Mouse (Mus musculus): Measurements from ENCODE around the gene Usp10. TPM values are rescaled to one million over a fixed set of nuclear protein-coding genes. Genes with fewer than 3 reads are reported as not detected.

Gene Usp10
- polyA plus RNA-seq, 1 experiment from 2014 or later = 125 TPM

DNA sequence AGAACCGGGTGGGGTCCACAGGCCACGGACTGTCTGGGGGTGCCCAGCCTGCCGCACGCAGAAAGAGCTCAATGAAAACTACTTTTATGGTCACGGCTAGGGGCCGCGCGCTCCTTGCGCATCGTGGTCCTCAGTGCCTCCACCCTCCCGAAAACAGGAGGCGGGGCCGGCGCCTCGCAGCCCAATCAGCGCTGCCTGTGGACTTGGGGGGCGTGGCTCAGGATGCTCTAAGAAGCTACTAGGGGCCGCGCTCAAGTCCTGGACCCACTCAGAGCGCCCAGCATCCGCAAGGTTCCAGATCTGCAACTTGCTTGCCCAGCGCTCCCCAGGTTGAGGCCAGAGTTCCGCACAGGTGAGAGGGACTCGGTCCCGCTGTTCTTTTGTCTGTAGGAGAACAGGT lies 82.1 kb downstream of the Usp10 start, which contains the start of gene Crispld2:
Crispld2 (plus strand) TSS at position 190 of the 400 bp plus-strand sequence.
- H3K9me3 ChIP-seq (ENCODE audit: control insufficient read depth, low read length) = no peaks in the 10 kb centered on the region
- H3K27ac ChIP-seq (ENCODE audit: low read length) = no peak within 1 kb of the TSS
- peaks cover 9% of the 10 kb centered on the region; the same call in 1 of the 2 replicates for H3K4me1 ChIP-seq (ENCODE audit: control insufficient read depth, insufficient read depth, low read length)
- peak within 1 kb of the TSS; percentile 41 for H3K4me3 ChIP-seq (ENCODE audit: low read length)
- peak; percentile 93 for ATAC-seq
- peak within 1 kb of the TSS; percentile 53 for H3K4me2 ChIP-seq (ENCODE audit: low read depth, low read length)
- H3K27me3 ChIP-seq (replicated peaks; ENCODE audit: control insufficient read depth, insufficient read depth, low read length) = peaks cover 14% of the 10 kb centered on the region; the same call in 1 of the 2 replicates
- peak within 1 kb of the TSS; percentile 54 for H3K9ac ChIP-seq (ENCODE audit: low read depth, low read length)
- H3K36me3 ChIP-seq (ENCODE audit: control insufficient read depth, insufficient read depth, low read length) = no peaks in the 10 kb centered on the region
- under 1% methylated on average over 25 of the region's 25 CpGs for WGBS

DNA sequence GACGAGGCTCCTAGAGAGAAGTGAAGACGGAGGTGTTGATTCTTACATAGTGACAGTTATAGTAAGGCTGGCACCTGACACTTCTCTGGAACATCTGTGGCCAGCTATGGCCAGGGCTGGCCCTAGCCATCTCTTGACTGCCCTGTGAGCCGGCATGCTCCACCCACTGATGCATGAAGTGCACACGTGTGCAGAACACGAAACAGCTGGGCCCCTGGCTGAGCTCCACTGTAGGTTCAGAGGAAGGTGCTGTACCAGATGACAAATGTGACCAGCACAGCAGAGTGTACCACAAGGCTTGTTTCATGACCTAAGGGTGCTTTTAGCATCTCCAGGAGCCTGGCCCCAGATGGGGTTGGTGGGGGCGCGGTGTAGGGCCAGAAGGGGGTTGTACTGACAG lies 84.0 kb downstream of the Usp10 start:
- no peaks in the 10 kb centered on the region for H3K9me3 ChIP-seq (ENCODE audit: control insufficient read depth, low read length)
- WGBS = 59% methylated on average over 7 of the region's 7 CpGs
- H3K27ac ChIP-seq (ENCODE audit: low read length) = no peak overlapping the region
- H3K4me1 ChIP-seq (ENCODE audit: control insufficient read depth, insufficient read depth, low read length) = peaks cover 9% of the 10 kb centered on the region; the same call in 1 of the 2 replicates
- 0 out of 2 replicates have a peak overlapping the region, but pooled peaks have one; percentile 3 for H3K9ac ChIP-seq (ENCODE audit: low read depth, low read length)
- no peak for ATAC-seq
- no peaks in the 10 kb centered on the region for H3K36me3 ChIP-seq (ENCODE audit: control insufficient read depth, insufficient read depth, low read length)
- peaks cover 14% of the 10 kb centered on the region; the same call in 1 of the 2 replicates for H3K27me3 ChIP-seq (replicated peaks; ENCODE audit: control insufficient read depth, insufficient read depth, low read length)
- H3K4me2 ChIP-seq (ENCODE audit: low read depth, low read length) = peak overlapping the region; percentile 53
- H3K4me3 ChIP-seq (ENCODE audit: low read length) = peak overlapping the region; percentile 41

DNA sequence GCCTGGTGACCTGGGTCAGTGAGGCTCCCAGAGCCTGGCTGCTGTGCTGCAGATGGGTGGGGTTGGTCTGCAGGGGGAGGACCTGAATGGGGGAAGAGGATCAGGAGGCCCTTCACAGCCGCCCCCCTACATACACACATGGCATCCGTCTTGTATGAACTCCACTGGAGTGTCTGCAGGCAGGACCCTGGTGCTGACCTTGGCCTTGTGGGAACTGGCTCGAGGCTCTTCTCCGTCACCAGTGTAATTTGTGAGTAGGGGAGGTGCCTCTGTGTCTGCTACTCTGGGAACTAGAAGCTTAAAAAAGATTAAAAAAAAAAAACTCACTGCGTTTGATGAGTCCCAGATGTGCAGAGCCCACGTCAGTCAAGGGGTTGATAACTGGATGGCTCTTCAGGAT lies 84.4 kb downstream of the Usp10 start:
- H3K27ac ChIP-seq (ENCODE audit: low read length) = no peak overlapping the region
- ATAC-seq = no peak
- peak overlapping the region; percentile 41 for H3K4me3 ChIP-seq (ENCODE audit: low read length)
- H3K9me3 ChIP-seq (ENCODE audit: control insufficient read depth, low read length) = no peaks in the 10 kb centered on the region
- H3K36me3 ChIP-seq (ENCODE audit: control insufficient read depth, insufficient read depth, low read length) = no peaks in the 10 kb centered on the region
- WGBS = 46% methylated on average over 6 of the region's 6 CpGs
- peaks cover 9% of the 10 kb centered on the region; the same call in 1 of the 2 replicates for H3K4me1 ChIP-seq (ENCODE audit: control insufficient read depth, insufficient read depth, low read length)
- H3K4me2 ChIP-seq (ENCODE audit: low read depth, low read length) = peak overlapping the region; percentile 53
- peaks cover 14% of the 10 kb centered on the region; the same call in 1 of the 2 replicates for H3K27me3 ChIP-seq (replicated peaks; ENCODE audit: control insufficient read depth, insufficient read depth, low read length)
- H3K9ac ChIP-seq (ENCODE audit: low read depth, low read length) = no peak overlapping the region

DNA sequence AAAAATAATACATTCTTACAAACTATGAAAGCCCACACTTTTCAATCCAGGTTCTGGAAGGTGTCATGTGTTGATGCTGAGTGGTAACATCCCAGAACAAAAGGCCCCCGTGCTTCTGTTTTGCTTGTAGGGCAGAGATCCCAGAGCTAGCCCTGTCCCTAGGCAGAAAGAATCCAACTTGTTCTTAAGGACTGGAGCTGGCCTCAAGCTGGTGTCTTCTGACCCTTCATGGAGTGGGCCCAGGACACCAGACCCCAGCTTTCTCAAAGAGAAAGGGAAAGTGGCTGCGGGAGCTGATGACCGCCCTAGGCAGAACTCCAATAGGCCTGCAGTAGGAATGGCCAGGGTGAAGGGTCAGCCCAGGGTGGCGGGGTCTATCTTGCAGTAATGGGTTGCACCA lies 87.1 kb downstream of the Usp10 start:
- Histone ChIP-seq H3K27ac (ENCODE audit: low read length) (no peak overlapping the region), H3K9ac (ENCODE audit: low read depth, low read length) (no peak overlapping the region), H3K27me3 (replicated peaks; ENCODE audit: control insufficient read depth, insufficient read depth, low read length) (peaks cover 7% of the 10 kb centered on the region; the same call in 1 of the 2 replicates), H3K36me3 (ENCODE audit: control insufficient read depth, insufficient read depth, low read length) (no peaks in the 10 kb centered on the region), H3K4me1 (ENCODE audit: control insufficient read depth, insufficient read depth, low read length) (peaks cover 11% of the 10 kb centered on the region; the same call in 1 of the 2 replicates), H3K4me3 (ENCODE audit: low read length) (no peak overlapping the region), H3K9me3 (ENCODE audit: control insufficient read depth, low read length) (no peaks in the 10 kb centered on the region), H3K4me2 (ENCODE audit: low read depth, low read length) (no peak overlapping the region)
- 88% methylated on average over 4 of the region's 4 CpGs for WGBS
- ATAC-seq = no peak

DNA sequence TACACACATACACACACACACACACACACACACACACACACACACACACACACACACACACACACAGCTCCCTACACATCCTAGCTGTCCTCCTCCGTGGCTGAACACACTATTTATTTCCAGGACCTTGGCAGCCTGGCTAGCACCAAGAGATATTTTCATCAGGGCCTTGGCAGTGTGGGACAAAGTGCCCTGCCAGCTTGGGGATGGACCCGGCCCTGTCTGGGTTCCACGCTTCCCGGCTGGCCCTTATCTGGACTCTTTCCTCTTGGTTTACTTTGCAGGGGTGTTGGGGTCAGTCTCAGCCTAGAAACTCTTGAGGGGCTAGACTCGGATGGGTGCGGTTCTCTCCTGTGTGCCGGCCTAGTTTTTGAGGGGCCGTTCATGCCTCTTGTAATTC lies 90.3 kb downstream of the Usp10 start:
- Histone ChIP-seq H3K27me3 (replicated peaks; ENCODE audit: control insufficient read depth, insufficient read depth, low read length) (no peaks in the 10 kb centered on the region), H3K9ac (ENCODE audit: low read depth, low read length) (no peak overlapping the region), H3K4me1 (ENCODE audit: control insufficient read depth, insufficient read depth, low read length) (peaks cover 15% of the 10 kb centered on the region), H3K36me3 (ENCODE audit: control insufficient read depth, insufficient read depth, low read length) (no peaks in the 10 kb centered on the region), H3K9me3 (ENCODE audit: control insufficient read depth, low read length) (no peaks in the 10 kb centered on the region), H3K4me3 (ENCODE audit: low read length) (no peak overlapping the region), H3K4me2 (ENCODE audit: low read depth, low read length) (no peak overlapping the region), H3K27ac (ENCODE audit: low read length) (peak overlapping the region; percentile 47; the same call in 1 of the 2 replicates)
- 34% methylated on average over 8 of the region's 8 CpGs for WGBS
- no peak for ATAC-seq

DNA sequence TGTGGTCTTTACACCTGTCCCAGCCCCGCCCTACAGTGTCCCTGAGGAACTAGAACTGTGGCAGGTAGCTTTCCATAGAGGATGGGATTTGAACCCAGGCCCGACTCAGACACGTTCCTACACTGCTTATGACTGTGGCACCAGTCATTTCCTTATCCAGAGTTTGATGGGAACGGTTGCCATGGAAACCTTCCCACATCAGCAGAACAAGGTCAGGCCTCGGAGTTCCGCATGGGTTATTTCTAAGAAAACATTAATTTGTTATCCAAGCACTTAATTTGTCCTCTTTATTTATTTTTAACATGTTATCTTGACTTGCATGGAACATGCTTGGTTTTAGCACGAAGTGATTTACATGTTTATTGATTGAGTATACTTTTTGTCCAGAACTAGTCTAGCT lies 91.6 kb downstream of the Usp10 start:
- no peak overlapping the region for H3K27ac ChIP-seq (ENCODE audit: low read length)
- H3K27me3 ChIP-seq (replicated peaks; ENCODE audit: control insufficient read depth, insufficient read depth, low read length) = no peaks in the 10 kb centered on the region
- no peak overlapping the region for H3K9ac ChIP-seq (ENCODE audit: low read depth, low read length)
- peaks cover 20% of the 10 kb centered on the region for H3K4me1 ChIP-seq (ENCODE audit: control insufficient read depth, insufficient read depth, low read length)
- H3K4me3 ChIP-seq (ENCODE audit: low read length) = no peak overlapping the region
- no peaks in the 10 kb centered on the region for H3K36me3 ChIP-seq (ENCODE audit: control insufficient read depth, insufficient read depth, low read length)
- no peaks in the 10 kb centered on the region for H3K9me3 ChIP-seq (ENCODE audit: control insufficient read depth, low read length)
- H3K4me2 ChIP-seq (ENCODE audit: low read depth, low read length) = no peak overlapping the region
- WGBS = 58% methylated on average over 7 of the region's 7 CpGs
- ATAC-seq = no peak

DNA sequence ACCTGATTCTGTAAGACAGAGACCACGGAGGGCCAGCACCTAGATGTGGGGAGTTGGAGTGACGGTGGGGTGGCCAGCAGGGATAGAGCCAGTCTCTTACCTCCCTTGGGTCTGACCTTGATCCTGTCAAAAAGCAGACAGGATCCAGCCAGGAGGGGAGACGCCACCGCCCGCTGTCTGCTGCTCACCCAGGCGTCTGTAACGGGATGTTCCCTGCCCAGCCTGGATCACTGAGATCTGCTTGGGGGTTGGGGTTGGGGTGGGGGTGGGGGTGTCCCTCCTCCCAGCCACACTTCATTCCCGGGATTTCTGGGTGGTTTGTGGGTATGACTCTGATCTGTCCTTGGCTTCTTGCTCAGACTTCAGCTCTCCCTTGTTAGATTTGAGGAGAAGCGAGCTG lies 92.2 kb downstream of the Usp10 start:
- no peaks in the 10 kb centered on the region for H3K27me3 ChIP-seq (replicated peaks; ENCODE audit: control insufficient read depth, insufficient read depth, low read length)
- 50% methylated on average over 9 of the region's 9 CpGs for WGBS
- peaks cover 22% of the 10 kb centered on the region for H3K4me1 ChIP-seq (ENCODE audit: control insufficient read depth, insufficient read depth, low read length)
- no peak overlapping the region for H3K4me3 ChIP-seq (ENCODE audit: low read length)
- H3K9me3 ChIP-seq (ENCODE audit: control insufficient read depth, low read length) = no peaks in the 10 kb centered on the region
- H3K4me2 ChIP-seq (ENCODE audit: low read depth, low read length) = no peak overlapping the region
- no peak for ATAC-seq
- H3K36me3 ChIP-seq (ENCODE audit: control insufficient read depth, insufficient read depth, low read length) = no peaks in the 10 kb centered on the region
- peak overlapping the region; percentile 30 for H3K27ac ChIP-seq (ENCODE audit: low read length)
- H3K9ac ChIP-seq (ENCODE audit: low read depth, low read length) = no peak overlapping the region

DNA sequence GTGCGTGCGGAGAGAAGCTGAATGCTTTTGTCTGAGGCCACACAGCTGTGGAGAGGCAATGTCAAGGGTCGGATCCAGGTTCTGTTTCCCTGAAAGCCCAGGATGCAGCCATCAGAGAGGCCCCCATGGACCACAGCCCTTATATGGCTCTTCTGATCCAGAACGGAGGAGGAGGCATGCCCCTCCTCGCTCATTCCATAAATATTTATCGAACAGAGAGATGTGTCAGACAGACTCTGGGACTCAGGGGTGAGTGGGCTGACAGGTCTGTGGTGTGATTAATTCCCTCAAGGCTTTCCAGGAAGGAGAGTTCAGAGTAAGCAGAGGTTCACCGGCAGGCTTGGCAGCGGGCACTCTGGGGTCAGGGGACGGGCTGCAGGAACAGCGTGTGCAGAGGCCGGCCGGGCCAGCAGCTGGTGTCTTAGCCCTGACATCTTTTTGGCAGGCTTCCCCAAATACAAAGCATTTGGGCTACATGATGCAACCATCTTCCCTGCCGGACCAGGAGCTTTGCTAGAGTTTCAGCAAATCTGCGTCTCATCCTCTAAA lies 94.1 kb downstream of the Usp10 start:
- Histone ChIP-seq H3K27me3 (replicated peaks; ENCODE audit: control insufficient read depth, insufficient read depth, low read length) (no peaks in the 10 kb centered on the region), H3K9ac (ENCODE audit: low read depth, low read length) (no peak overlapping the region), H3K27ac (ENCODE audit: low read length) (peak overlapping the region; percentile 68), H3K4me1 (ENCODE audit: control insufficient read depth, insufficient read depth, low read length) (peaks cover 22% of the 10 kb centered on the region), H3K36me3 (ENCODE audit: control insufficient read depth, insufficient read depth, low read length) (no peaks in the 10 kb centered on the region), H3K9me3 (ENCODE audit: control insufficient read depth, low read length) (no peaks in the 10 kb centered on the region), H3K4me2 (ENCODE audit: low read depth, low read length) (no peak overlapping the region), H3K4me3 (ENCODE audit: low read length) (no peak overlapping the region)
- 17% methylated on average over 14 of the region's 14 CpGs for WGBS
- ATAC-seq = peak; percentile 79

DNA sequence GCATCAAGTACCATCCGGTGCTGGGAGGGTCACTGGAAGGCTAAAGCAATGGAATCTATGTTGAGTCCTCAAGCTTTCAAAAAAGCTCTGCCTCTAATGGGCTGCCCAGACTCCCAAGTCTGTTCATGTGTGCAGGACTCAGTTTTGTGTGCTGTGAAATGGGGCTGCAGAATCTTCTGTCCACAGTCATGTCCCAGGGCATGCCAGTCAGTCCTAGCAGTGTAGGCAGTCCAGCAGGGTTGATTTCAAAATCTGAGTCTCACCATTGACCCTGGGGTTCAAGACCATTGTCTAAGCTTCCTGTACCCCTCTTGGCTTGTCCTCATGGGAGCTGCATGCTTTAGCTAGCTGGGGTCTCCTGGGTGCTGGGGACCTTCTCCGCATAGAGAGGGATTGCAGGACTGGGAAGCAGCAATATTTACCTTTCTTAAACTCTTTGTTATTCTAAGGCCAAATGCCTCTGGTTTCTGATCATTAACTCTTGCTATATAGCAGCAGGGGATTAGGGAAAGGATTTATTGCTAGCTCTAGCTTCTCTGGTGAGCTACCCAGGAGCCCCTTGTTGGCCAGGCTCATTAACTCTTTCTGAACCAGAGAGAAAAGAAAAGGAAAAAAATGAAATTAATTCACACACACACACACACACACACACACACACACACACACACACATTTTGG lies 94.7 kb downstream of the Usp10 start:
- 36% methylated on average over 2 of the region's 2 CpGs for WGBS
- Histone ChIP-seq H3K4me1 (ENCODE audit: control insufficient read depth, insufficient read depth, low read length) (peaks cover 22% of the 10 kb centered on the region), H3K4me3 (ENCODE audit: low read length) (no peak overlapping the region), H3K27me3 (replicated peaks; ENCODE audit: control insufficient read depth, insufficient read depth, low read length) (no peaks in the 10 kb centered on the region), H3K9ac (ENCODE audit: low read depth, low read length) (no peak overlapping the region), H3K36me3 (ENCODE audit: control insufficient read depth, insufficient read depth, low read length) (no peaks in the 10 kb centered on the region), H3K4me2 (ENCODE audit: low read depth, low read length) (no peak overlapping the region), H3K9me3 (ENCODE audit: control insufficient read depth, low read length) (no peaks in the 10 kb centered on the region), H3K27ac (ENCODE audit: low read length) (peak overlapping the region; percentile 68)
- ATAC-seq = no peak
